Mouse (Mus musculus) kidney, adult 2 months (tissue): Measurements from ENCODE around the gene Sorcs1.

ENCODE experiments used
- CTCF ChIP-seq: fragments of 200-500 bp; conservative IDR thresholded peaks from 2 replicates; pipeline ENCODE4 v1.5.1; 2011; ENCODE audit warnings: low read depth, mild to moderate bottlenecking, control low read depth, low read length, moderate library complexity, mixed read lengths; ENCODE audit not compliant: insufficient read depth, insufficient read length
- POLR2A ChIP-seq: fragments of 200-500 bp; IDR thresholded peaks from one replicate; pipeline ENCODE4 v1.6.1; 2011; ENCODE audit warnings: low read depth, low read length, control low read depth

DNA sequence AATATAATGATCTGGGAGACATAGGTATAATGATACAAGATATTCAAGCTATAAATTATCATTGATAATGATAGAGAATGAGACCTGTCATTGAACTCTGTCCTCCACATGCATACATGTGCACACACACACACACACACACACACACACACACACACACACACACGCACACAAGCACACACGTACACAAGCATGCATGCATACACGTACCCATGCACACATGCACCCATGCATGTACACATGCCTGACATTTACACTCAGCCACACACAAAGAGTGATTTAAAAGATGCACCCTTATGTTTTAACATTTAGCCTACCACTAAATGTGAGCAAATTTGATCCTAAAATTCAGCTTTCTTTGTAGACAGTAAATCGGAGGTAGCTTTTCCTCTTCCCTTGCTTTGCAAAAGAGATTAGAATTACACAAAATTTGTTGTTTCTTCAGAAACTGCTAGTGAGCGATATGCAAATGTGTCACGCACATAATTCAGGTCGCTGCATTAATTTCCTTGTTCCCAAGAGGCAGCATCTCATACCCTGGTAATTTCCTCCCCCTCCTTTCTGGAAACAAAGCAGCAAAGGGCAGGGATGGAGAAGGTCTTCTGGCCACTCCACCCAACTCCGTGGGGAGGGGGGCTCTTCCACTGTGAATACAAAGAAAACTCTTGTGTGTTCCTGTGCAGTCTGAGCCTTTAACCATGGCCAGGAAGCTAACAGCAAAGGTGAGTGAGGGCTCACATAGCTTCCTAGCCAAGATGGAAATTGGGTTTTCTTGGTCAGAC is 38.0 kb downstream of the Sorcs1 start:
- no peak for TF ChIP-seq CTCF
- TF ChIP-seq POLR2A, result no peak
